In genomic region chr15:3979871-3980270, GRCm38 (mm10) we compare ENCODE assay signal across 8 mouse cellular contexts. TPM values are rescaled to one million over a fixed set of nuclear protein-coding genes. Genes with fewer than 3 reads are reported as not detected.
DNase-seq lines count a peak whose midpoint lies in the region; ATAC-seq and TF ChIP-seq lines count a peak whose summit lies in the region.

No protein-coding gene starts in this region.

- H3K9ac ChIP-seq in heart, embryonic 12.5 days = peak overlapping the region; percentile 94
- peak overlapping the region; percentile 86 for H3K9ac ChIP-seq in CH12.LX (ENCODE audit: insufficient read depth, low read depth)
- H3K9ac ChIP-seq in forebrain, embryonic 15.5 days (replicated peaks) = peak overlapping the region; percentile 77

- ATAC-seq in heart, embryonic 12.5 days (ENCODE audit: insufficient number of reproducible peaks, low FRiP score) = no peak
- 0 out of 2 replicates have a peak, but pooled peaks have one; percentile 3 for ATAC-seq in forebrain, embryonic 15.5 days (replicated peaks)

- peak overlapping the region; percentile 80 for H3K4me2 ChIP-seq in heart, embryonic 12.5 days
- peak overlapping the region; percentile 87 for H3K4me2 ChIP-seq in CH12.LX (ENCODE audit: insufficient read depth, low read depth, poor library complexity, severe bottlenecking)
- H3K4me2 ChIP-seq in forebrain, embryonic 15.5 days (replicated peaks) = peak overlapping the region; percentile 57

- H3K9me3 ChIP-seq in heart, embryonic 12.5 days (replicated peaks) = no peaks in the 10 kb centered on the region
- no peaks in the 10 kb centered on the region for H3K9me3 ChIP-seq in CH12.LX (replicated peaks; ENCODE audit: low read length)
- no peaks in the 10 kb centered on the region for H3K9me3 ChIP-seq in forebrain, embryonic 15.5 days

- H3K79me2 ChIP-seq in CH12.LX (replicated peaks; ENCODE audit: control insufficient read depth, extremely low read depth, insufficient read depth, poor library complexity, severe bottlenecking) = no peaks in the 10 kb centered on the region

- peak overlapping the region; percentile 98 for H3K27ac ChIP-seq in heart, embryonic 12.5 days (ENCODE audit: poor library complexity, severe bottlenecking)
- H3K27ac ChIP-seq in CH12.LX (ENCODE audit: insufficient read depth, low read depth) = peak overlapping the region; percentile 84
- H3K27ac ChIP-seq in forebrain, embryonic 15.5 days (replicated peaks) = peak overlapping the region; percentile 92

- intact Hi-C loops in heart, postnatal 14 days (cut with DNase I) = loop anchor here (2.0 to 10.0 kb wide), 3 partner anchors 15 to 535 kb away; partner anchors contain the start of gene AW549877

- H3K27me3 ChIP-seq in heart, embryonic 12.5 days (replicated peaks) = no peaks in the 10 kb centered on the region
- H3K27me3 ChIP-seq in CH12.LX (replicated peaks) = no peaks in the 10 kb centered on the region
- H3K27me3 ChIP-seq in forebrain, embryonic 15.5 days = no peaks in the 10 kb centered on the region

- WGBS in heart, embryonic 12.5 days = 70% methylated on average over 3 of the region's 3 CpGs
- 86% methylated on average over 3 of the region's 3 CpGs for WGBS in forebrain, embryonic 15.5 days

- peak overlapping the region; percentile 74 for H3K4me3 ChIP-seq in heart, embryonic 12.5 days
- H3K4me3 ChIP-seq in CH12.LX (replicated peaks in 1 of 3; ENCODE audit: low read depth in 2 of 3, low read length in 2 of 3, poor library complexity in 1 of 3) = peak overlapping the region in 2 of 3 experiments; percentile 43 to 69
- peak overlapping the region; percentile 62 for H3K4me3 ChIP-seq in forebrain, embryonic 15.5 days

- peaks cover 13% of the 10 kb centered on the region for H3K36me3 ChIP-seq in heart, embryonic 12.5 days
- peaks cover 5 to 23% of the 10 kb centered on the region in 2 experiments for H3K36me3 ChIP-seq in CH12.LX (replicated peaks in 1 of 2; ENCODE audit: control insufficient read depth in 1 of 2, insufficient read depth in 1 of 2, low read length in 1 of 2)
- peaks cover 9% of the 10 kb centered on the region for H3K36me3 ChIP-seq in forebrain, embryonic 15.5 days

- in situ Hi-C loops in CH12.LX (cut with MboI; ENCODE audit: low pct_ligation_motif_present, low pct_unique_long_range_greater_than_20kb, low sequenced_read_pairs) = no loop called here

- dilution Hi-C loops in CH12.LX (cut with MboI; ENCODE audit: extremely low pct_ligation_motif_present, extremely low pct_unique_long_range_greater_than_20kb, low sequenced_read_pairs) = no loop called here

- no peak for TF ChIP-seq POLR2A in CH12.LX (IDR thresholded peaks at IDR 0.05; ENCODE audit: low read depth, low read length)

- no peak for DNase-seq in heart, postnatal 14 days
- no peak for DNase-seq in CH12.LX (ENCODE audit: extremely low read depth)
- DNase-seq in lung, postnatal 25 days (ENCODE audit: low spot score) = peak; percentile 20
- DNase-seq in right cerebral cortex, adult 2 months (ENCODE audit: low spot score in 2 of 2) = no peak
- no peak for DNase-seq in frontal cortex, adult 2 months (ENCODE audit: extremely low spot score in 1 of 2, low spot score in 1 of 2)
- no peak for DNase-seq in cerebellum, adult 11 months

- TF ChIP-seq CTCF in CH12.LX (conservative IDR thresholded peaks at IDR 0.05 in 1 of 2, IDR thresholded peaks at IDR 0.05 in 1 of 2; ENCODE audit: low read depth in 2 of 2, low read length in 2 of 2) = no peak

- no peak for TF ChIP-seq RAD21 in CH12.LX (IDR thresholded peaks at IDR 0.05; ENCODE audit: low read depth, low read length)

- TF ChIP-seq EP300 in CH12.LX (IDR thresholded peaks at IDR 0.05; ENCODE audit: low read length) = no peak

- peaks cover 7% of the 10 kb centered on the region; the same call in 1 of the 2 replicates for H3K4me1 ChIP-seq in heart, embryonic 12.5 days (replicated peaks)
- peaks cover 5 to 34% of the 10 kb centered on the region in 2 experiments; a peak in 3 of 4 replicates for H3K4me1 ChIP-seq in CH12.LX (ENCODE audit: control insufficient read depth in 1 of 2, insufficient read depth in 2 of 2)
- H3K4me1 ChIP-seq in forebrain, embryonic 15.5 days = 0 out of 2 replicates have a peak, but pooled peaks cover 5% of the 10 kb centered on the region

TF ChIP-seq in CH12.LX, 34 proteins besides CTCF, POLR2A, EP300 and RAD21:
- TF ChIP-seq MYC (IDR thresholded peaks at IDR 0.05; ENCODE audit: low read depth, low read length) (0 out of 2 replicates have a peak, but pooled peaks have one; percentile 6), RCOR1 (conservative IDR thresholded peaks at IDR 0.05; ENCODE audit: low read depth, low read length) (no peak), POLR2AphosphoS2 (IDR thresholded peaks at IDR 0.05; ENCODE audit: low read depth, low read length) (no peak), JUND (conservative IDR thresholded peaks at IDR 0.05; ENCODE audit: low read depth, low read length) (no peak), ZC3H11A (IDR thresholded peaks at IDR 0.05; ENCODE audit: low read depth, low read length) (no peak), ZKSCAN1 (IDR thresholded peaks at IDR 0.05; ENCODE audit: borderline replicate concordance, low read depth, low read length) (no peak), CHD2 (IDR thresholded peaks at IDR 0.05; ENCODE audit: low read length) (no peak)

RNA-seq across cellular contexts. Expression of gene Fbxo4, which starts 0.5 kb away (rescaled TPM):
- 10.6 and 11.1 TPM in 2 replicates for polyA plus RNA-seq in heart, embryonic 12.5 days (2016; fragmentation: Nextera tagmentation; extraction: Ambion mirVana)
- 1 to 10 TPM; 8.6 to 9.7 TPM for total RNA-seq in heart, postnatal 14 days (2021)
- 15.4 and 16.4 TPM in 2 replicates for total RNA-seq in CH12.LX (2012; rRNA removed)
- total RNA-seq in CH12.LX (2014; rRNA removed) = 29.1 and 32.6 TPM in 2 replicates
- 18.3 and 20.0 TPM in 2 replicates for polyA plus RNA-seq in CH12.LX (2012; ENCODE audit: insufficient read length, low read depth)
- polyA plus RNA-seq in forebrain, embryonic 15.5 days (2015; fragmentation: Nextera tagmentation; extraction: Ambion mirVana) = 7.5 and 7.8 TPM in 2 replicates
- polyA plus RNA-seq in frontal cortex, adult 2 months (2012; rRNA removed) = 12.3 and 14.7 TPM in 2 replicates

RNA-seq across cellular contexts. Expression of gene AW549877, which starts 15.7 kb away (rescaled TPM):
- 38.4 and 40.9 TPM in 2 replicates for polyA plus RNA-seq in heart, embryonic 12.5 days (2016; fragmentation: Nextera tagmentation; extraction: Ambion mirVana)
- total RNA-seq in heart, postnatal 14 days (2021) = 10 to 100 TPM; 24.5 to 26.5 TPM
- 4.3 and 6.0 TPM in 2 replicates for total RNA-seq in CH12.LX (2012; rRNA removed)
- total RNA-seq in CH12.LX (2014; rRNA removed) = 10.7 and 11.6 TPM in 2 replicates
- polyA plus RNA-seq in CH12.LX (2012; ENCODE audit: insufficient read length, low read depth) = 12.3 and 13.2 TPM in 2 replicates
- polyA plus RNA-seq in forebrain, embryonic 15.5 days (2015; fragmentation: Nextera tagmentation; extraction: Ambion mirVana) = 33.9 and 35.8 TPM in 2 replicates
- 42.5 and 46.5 TPM in 2 replicates for polyA plus RNA-seq in frontal cortex, adult 2 months (2012; rRNA removed)

RNA-seq across cellular contexts. Expression of gene Oxct1, which starts 46.3 kb away (rescaled TPM):
- 332 and 335 TPM in 2 replicates for polyA plus RNA-seq in heart, embryonic 12.5 days (2016; fragmentation: Nextera tagmentation; extraction: Ambion mirVana)
- 100 to 1,000 TPM; 531 to 576 TPM for total RNA-seq in heart, postnatal 14 days (2021)
- 101 and 103 TPM in 2 replicates for total RNA-seq in CH12.LX (2012; rRNA removed)
- 105 and 107 TPM in 2 replicates for total RNA-seq in CH12.LX (2014; rRNA removed)
- polyA plus RNA-seq in CH12.LX (2012; ENCODE audit: insufficient read length, low read depth) = 127 TPM in 2 replicates
- polyA plus RNA-seq in forebrain, embryonic 15.5 days (2015; fragmentation: Nextera tagmentation; extraction: Ambion mirVana) = 257 and 282 TPM in 2 replicates
- 192 TPM in 2 replicates for polyA plus RNA-seq in frontal cortex, adult 2 months (2012; rRNA removed)
